Mouse (Mus musculus) lung, postnatal 4 days (tissue): ENCODE data around the gene Parn.
"Not testable (repeated sequence)": the region's sequence is repeated elsewhere in the genome, so short reads cannot be mapped to it uniquely, and the experiment has no call there.

Source experiments
- DNase-seq, 2 experiments: peaks; one replicate each; pipeline ENCODE4 v3.0.0; 2021

Parn gene

DNA sequence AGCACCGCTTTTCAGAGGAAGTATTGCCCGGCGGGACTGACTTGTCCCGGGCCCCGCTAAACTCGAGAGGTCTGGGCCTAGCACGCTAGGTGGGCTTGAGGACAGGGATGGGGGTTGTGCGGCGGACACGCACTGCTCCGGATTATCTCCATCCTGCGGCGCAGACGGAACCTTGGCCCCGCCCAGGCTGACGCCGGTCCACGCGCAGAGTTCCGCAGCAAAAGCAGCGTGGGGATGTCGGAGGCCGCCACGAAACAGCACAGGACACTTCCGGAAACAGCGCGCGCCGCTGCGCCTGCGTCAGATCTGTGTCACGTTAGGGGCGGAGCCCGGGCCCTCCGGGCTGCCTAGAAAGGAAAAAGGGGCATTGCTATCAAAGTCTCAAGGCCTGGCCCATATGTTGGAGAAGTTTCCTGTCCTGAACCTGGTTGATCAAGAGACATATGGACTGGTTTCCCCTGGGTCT, at the start of gene Parn:
Parn (minus strand) TSS at position 293 of the 466 bp plus-strand sequence.
- peak; percentile 95 to 96 for DNase-seq

DNA sequence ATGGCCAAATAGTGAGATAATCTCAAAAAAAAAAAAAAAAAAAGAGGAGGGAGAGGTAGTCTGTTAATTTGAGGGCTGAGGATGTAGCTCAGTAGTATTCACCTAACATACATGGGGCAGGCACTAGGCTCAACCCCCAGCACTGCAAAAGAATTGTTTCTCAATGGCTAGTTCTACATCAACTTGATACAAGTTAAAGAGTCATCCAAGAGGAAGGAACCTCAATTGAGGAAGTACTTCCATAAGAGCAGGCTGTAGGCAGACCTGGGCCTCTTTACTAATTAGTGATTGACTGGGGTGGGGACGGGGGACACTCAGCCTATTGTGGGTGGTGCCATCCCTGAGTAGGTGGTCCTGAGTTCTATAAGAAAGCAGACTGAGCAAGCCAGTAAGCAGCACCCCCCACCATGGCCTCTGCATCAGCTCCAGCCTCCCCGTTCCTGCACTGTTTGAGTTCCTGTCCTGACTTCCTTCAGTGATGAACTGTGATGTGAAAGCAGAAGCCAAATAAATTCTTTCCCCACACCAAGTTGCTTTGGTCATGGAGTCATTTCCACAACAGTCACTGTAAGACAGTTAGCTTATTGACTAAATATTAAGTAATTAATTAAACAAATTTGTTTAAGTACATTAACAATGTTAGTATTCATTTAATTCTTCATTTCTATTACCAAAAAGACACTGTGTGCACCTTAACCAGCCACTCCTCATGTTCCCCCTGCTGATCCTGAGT, 49.0 kb upstream of the Parn start:
- DNase-seq = no peak

DNA sequence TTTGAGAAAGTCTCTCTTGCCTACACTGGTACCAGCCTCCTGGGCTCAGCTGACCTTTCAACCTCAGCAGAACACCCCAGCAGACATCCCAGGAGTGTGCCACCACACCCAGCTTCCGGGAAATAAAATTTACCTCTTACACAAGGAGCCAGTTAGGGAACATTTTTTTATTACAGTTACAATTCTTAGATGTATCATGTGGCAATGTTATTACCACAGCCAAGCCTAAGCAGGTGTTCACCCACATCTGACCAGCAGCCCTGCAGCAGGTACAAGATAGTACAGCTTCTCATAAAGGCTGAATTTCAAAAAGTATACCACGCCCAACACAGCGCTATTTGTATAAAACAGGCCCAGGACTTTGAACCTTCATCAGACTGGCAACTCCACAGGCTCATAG, 46.9 kb upstream of the Parn start:
- no peak for DNase-seq

DNA sequence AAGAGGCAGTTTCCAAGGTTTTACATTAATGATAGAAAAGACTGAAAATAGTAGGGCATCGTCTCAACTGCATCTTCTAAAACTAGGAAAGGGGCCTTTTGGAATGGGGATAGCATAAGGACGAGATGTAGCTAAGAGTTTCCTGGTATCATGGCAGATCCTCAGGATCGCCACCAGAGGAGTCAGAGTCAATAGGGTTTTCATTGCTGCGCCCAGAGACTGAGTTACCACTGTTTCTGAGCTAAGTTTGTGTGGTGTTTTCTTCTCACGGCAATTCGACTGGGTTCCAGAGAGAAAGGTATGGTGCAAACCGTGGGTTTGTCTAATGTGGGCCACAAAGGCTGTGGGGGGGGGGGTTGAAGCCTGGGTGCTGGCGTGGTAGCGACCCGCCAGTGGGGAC, 36.7 kb upstream of the Parn start:
- DNase-seq = no peak

DNA sequence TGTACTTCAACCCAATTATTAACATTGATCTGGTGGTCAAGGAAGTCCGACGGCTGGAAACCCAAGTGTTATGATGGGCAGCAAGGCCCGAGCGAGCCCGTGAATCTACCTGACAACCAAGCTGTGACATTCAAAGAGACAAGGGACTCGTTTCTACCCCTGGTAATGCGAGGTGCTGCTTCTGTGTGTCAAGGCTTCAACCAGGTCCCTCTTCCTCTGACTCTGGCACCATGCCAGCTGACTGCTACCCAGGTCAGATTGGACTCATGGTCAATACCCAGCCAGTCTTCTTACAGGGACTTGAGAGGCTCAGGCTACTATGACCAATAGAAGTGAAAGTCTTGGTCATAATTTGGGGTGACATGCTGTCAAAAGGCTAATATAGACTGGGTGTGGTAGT, 34.2 kb upstream of the Parn start:
- no peak for DNase-seq

DNA sequence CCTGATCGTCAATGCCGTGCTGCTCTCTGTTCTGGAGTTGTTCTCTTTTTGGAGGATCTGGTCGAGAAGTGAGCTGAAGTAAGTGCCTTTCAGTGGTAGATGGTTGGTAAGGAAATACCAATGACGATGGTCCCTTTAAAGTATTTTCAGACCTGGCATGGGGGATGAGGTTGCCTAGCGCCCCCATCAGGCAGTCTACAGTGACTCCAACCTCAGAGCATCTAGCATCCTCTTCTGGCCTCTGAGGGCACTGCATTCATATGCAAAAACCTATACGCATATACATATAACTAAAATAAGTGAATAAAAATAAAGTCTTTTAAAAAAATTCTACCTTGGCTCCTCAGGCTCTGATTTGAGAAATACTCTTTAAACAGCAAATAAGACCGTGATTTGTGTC, 31.0 kb upstream of the Parn start:
- no peak for DNase-seq

DNA sequence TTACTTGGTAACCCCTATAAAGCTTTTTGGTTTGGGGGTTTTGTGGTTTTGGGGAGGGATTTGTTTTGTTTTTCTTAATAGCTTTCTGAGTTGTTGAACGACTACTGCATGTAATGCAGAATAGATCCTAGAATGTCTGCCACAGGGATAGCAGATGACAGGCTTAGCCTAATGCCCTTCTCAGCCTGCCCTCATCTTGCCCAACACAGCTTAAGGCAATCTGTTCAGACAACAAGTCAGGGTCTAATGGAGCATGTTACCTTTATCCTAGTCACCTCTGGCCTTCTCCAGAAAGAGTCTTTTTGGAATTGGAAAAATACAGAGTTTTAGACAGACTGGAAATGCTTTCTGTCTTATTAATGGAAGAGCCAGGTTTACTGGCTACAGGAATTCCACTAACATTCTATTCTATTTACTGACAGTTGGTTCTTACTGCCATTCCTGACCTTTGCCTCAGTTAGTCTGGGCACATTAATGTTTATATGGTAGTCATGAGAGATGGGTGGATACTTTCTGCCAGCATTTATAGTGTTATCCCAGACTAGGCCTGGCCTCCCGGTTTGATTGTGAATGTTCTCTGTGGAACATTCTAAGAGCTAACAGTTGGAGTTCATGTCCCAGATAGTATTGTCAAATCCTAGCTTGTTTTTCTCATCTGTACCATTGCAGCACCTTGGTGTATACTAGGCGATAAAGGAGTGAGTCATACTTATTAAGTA, 10.8 kb upstream of the Parn start:
- no peak for DNase-seq

DNA sequence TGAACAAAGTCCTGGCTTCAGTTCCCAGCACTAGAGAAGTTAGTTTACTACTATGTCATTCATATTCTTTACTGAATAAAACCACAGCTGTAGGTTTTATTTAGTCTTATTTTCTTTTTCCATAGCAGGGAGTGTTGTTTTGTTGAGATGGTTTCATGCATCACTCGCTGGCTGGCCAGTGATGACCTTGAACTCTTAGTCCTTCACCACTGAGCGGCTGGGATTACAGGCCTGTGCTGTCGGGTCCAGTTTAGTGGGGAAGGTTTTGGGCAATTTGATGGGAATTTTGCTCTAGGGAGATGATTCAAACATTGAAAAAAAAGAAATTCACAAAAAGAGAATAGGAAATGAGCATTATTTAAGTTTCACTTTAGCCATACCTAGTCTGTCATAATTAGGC, 6.5 kb upstream of the Parn start:
- no peak for DNase-seq

DNA sequence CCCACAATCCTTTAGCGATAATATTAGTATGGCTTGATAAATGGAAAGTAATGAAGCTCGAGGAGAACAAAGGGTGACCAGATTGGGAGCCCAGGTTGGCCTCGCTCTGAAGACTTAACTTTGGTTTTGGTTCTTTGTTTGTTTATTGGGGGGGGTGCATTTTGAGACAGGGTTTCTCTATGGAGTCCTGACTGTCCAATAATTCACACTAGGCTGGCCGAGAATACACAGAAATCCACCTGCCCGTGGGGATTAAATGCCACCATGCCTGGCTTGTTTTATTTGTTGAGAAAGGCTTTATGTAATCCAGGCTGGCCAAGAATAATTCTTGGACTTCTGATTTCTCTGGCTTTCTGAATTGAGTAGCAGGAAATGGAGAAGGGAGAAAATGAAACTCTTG, 5.1 kb upstream of the Parn start:
- DNase-seq = no peak

DNA sequence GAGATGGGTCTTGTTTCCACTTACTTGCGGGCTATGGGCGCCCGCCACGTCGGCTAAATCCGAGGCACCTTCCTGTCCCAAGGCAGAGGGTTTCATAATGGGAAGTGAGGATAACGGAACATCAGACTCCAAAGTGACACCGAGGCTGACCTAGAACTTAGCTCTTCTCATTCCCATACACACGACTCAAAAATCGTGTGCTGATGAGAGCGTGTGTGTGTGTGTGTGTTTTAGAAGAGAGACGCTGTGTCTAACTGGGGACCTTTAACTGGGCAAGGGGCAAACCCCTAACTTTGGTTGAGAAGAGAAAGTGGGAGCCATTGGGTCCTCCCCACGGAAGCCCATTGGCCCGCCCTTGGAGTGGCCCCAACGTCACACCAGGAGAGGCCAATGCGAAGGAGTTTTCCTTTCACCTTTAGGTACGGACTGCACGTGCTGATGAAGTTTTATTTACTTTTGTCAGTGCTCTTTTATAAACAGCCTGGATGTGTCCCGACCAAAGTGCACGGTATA, 4.5 kb upstream of the Parn start:
- peak; percentile 74 for DNase-seq

DNA sequence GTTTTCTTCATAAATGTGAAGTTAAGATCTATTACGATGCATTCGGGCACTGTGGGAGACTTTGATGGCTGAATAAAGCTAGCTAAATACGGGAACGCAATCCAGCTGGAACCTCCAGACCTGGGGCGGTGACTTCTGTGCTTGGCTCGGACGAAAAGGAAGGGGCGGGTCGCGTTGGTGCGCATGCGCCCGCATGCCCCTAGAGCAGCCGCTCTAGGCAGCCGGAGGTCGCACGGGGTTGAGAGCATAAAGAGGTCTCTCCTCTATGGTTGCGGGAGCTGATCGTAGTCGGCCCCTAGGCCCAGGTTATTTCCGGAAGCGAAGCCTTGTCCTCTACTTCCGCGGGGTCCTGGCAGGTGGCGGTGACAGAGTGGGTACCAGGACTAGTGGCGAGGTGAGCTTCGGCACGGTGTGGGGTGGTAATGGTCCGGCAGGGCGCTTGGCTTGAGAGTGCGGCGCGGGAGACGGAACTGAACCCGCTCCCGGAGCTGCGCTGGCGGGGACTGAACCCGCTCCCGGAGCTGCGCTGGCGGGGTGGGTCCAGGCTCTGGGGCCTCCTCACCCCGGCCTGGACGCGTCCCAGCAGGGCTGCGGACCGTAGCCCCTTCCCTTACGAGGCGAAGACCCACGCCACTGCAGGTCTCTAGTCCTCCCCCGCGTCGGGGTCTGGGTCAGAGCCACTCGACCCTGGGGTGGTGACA, 3.9 kb upstream of the Parn start, which contains the start of the genes Bfar and 3110001I22Rik:
Bfar (plus strand) TSS at position 174 of the 701 bp plus-strand sequence.
3110001I22Rik (plus strand) TSS at position 245 of the 701 bp plus-strand sequence.
- DNase-seq = peak; percentile 91 to 95

DNA sequence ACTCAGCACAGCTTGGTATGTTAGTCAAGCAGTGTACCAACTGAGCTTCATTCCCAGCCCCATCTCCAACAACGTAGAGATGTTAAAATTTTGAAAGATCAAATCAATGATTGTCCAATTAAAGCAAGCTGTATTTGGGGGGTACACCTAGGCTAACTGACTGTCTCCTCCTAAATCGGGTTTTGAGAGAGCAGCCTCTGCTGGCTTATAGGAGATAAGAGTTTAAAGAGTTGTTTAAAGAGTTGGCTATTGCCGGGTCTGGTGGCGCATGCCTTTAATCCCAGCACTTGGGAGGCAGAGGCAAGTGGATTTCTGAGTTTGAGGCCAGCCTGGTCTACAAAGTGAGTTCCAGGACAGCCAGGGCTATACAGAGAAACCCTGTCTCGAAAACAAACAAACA, 2.9 kb upstream of the Parn start:
- not testable (repeated sequence) for DNase-seq

DNA sequence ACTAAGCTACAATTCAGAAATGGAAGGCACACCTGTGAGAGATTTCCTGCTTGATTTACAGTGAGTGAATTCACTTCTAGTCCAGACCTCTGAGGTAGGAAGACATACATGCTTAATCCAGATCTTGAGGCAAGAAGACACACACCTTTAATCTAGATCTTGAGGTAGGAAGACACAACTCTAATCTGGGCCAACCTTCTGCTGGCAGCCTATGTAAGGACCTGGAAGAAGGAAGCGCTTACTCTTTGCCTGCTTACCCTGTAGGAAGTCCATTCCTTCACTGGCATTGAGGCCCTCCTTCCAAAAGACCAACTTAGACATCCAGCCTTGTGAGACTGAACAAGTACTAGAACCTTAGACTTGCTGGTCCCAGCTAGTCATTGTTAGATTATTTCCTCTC, 1.3 kb upstream of the Parn start:
- DNase-seq = no peak

DNA sequence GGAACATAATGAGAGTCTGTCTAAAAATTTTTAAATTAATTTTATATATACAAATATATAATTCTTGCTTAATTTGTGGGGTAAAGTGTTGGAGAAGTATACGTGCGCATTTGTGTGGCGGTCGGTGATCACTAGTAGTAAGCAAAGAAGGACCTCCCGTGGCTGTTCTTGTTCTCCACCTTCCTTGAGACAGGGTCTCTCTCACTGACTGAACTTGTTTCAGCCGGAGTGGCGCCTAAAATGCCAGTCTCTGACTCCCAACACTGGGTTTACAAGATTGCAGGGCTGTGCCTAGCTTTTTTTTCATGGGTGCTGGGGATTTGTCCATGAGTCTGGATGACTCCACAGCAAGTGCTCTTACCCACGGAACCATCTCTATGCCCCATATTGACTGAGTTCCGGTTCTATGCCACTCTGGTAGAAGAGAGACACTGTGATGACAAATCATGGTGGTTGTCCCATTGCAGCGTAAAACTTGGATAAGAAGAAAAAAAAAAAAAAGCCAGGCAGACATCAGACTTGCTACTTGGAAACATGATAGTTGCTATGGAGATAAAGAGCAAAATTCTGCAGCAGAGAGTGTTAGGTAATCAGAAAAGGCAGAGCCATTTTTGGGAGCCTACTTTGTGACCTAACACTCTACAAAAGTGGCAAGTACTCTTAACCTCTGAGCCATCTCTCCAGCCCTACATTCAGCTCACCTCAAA, 585 bp upstream of the Parn start:
- DNase-seq = peak in 1 of 2 experiments; percentile 7

DNA sequence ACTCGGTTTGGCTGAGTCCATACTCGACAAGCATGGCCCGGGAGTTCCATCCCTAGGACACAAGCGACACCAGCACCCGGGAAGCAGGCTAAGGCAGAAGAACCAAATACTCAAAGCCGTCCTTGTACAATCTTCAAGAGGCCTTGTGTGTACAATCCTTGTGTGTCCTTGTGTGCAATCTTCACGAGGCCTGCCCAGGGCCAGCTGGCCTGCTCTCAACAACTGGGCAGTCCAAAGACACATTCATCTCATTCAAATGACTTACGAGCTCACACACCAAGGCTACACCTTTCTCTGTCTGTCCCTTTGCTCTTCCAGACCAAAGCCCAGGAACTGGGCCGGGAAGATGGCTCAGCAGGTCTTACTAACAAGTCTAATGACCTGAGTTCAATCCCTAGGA, 7.2 kb downstream of the Parn start:
- DNase-seq = no peak

DNA sequence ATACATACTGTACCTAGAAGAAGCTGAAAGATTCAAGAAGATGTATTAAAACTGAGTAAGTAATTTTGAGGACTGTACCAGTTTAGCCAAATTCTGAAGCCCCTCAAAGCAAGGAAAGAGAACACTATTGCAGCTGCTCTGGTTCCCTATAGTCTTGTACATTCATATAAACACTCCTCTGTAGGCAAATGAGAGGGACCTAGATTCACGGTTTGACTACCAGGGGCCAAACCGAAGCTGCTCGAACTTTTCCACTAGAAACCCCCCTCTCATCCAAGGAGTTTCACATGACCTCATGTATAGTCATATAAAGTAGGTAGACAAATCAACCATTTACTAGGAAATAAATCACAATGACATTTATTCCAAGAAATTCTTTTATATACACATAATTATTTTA, 9.1 kb downstream of the Parn start:
- DNase-seq = no peak

DNA sequence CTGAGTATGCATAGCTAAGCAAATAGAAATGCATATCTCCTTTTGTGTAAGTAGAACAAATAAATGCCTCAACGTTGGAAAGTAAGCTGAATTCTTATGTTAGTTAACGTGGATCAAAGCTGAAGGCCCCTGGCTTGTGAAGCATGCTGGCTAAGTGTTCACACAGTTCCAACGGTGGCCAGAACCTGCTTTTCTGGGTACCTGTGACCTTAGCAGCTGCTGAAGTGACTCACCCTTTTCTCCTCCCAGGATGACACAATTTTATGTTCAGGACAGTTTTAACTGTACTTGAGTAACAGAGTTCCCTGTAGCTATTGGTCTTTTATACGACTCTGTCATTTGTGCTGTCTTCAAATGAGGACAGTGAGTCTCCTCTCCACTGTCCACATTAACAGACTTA, 22.0 kb downstream of the Parn start:
- no peak for DNase-seq

DNA sequence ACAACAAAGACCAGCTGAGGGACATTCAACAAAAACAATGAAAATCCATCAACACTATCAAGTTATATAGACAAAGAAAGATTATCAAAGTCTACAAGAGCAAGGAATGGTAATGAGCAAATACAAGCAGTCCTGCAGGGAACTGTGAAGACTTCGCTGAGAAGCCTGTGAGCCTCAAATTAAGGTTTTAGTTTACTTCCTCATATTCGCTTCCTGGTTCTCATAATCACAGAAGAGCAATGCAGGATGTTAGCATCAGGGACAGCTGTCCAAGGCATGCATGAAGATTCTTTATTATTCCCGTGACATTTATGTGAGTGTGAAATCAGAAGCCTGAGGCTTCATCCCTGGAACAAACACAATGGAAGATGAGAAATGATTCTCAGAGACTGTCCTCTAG, 23.5 kb downstream of the Parn start:
- DNase-seq = no peak

DNA sequence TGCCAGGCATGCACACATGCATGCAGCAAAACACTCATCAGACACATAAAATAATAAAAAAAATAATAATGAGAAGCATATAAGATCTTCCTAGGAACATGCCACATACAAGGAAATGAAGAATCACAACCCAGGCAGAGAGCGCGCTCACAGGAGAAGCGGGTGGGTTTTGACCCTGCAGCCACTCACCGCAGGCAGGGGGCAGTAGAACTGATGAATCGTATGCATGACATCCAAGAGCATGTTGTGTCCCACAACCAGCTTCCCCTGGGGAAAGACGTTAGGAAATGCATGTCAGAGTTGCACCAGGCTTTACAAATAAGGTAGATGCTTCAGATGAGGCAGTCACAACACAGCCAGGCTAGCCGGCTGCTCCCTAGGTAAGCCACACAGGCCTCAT, 27.9 kb downstream of the Parn start:
- DNase-seq = peak in 1 of 2 experiments; percentile 14

DNA sequence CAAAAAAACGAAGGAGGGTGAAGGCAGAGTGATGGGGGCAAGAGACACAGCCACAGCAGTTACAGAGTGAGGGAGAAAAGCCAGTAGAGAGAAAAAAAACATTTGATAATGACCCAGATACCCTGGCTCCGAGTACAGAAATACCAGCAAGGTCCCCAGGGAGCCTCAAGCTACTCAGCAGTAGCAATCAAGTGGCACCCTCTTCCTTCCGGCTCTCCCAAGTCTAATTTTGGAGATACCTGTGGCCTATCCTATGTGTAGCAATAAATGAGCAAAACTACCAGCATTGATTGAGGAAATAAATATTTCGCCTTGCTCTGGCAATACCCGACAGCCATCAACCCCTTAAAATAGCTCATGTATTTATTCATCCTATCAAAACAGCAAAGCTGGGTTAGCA, 28.5 kb downstream of the Parn start:
- DNase-seq = no peak

DNA sequence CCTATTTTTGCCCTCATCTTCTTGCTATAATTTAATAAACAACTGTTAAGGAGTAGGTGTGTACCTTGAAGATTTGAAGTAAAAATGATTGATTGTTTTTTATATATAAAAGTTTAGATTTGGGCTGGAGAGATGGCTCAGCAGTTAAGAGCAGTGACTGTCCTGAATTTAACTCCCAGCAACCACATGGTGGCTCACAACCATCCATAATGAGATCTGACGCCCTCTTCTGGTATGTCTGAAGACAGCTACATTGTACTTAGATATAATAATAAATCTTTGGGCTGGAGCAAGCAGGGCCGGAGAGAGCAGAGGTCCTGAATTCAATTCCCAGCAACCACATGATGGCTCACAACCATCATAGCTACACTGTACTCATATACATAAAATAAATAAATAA, 29.8 kb downstream of the Parn start:
- not testable (repeated sequence) for DNase-seq

DNA sequence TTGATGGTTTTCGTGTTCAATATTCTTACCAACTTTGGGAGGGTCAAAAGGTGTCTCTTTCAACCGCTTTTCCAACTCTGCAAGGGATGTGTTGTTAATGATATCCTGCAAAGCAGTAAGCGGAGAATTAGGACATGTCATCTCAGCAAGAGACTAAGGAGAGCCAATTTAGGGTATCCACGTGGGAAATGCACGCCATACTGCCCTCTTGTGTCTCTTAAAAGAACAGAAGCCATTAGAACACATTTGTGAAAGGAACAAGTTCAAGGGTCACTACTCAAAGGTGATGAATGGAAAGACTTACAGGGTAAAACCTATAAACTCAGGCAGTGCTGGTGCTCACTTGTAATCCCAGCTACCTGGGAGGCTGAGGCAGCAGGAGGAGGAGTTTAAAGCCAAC, 39.6 kb downstream of the Parn start:
- peak in 1 of 2 experiments; percentile 6 for DNase-seq
